Mouse (Mus musculus): Measurements from ENCODE around the gene Etnk1. TPM values are rescaled to one million over a fixed set of nuclear protein-coding genes. Genes with fewer than 3 reads are reported as not detected.

Gene Etnk1
- polyA plus RNA-seq, 1 experiment: 52.5 TPM

Other genes with a start within 250 kb of the Etnk1 start
- gene St8sia1, start 202.8 kb upstream of the Etnk1 start, polyA plus RNA-seq (2012; rRNA removed): 0.04 and 0.08 TPM in 2 replicates
- 18.2 and 23.2 TPM in 2 replicates for gene C2cd5, start 67.1 kb upstream of the Etnk1 start, polyA plus RNA-seq (2012; rRNA removed)

Data from gonadal fat pad, adult 2 months (tissue).